Mouse (Mus musculus): Measurements from ENCODE around the gene Olfr1221.

DNA sequence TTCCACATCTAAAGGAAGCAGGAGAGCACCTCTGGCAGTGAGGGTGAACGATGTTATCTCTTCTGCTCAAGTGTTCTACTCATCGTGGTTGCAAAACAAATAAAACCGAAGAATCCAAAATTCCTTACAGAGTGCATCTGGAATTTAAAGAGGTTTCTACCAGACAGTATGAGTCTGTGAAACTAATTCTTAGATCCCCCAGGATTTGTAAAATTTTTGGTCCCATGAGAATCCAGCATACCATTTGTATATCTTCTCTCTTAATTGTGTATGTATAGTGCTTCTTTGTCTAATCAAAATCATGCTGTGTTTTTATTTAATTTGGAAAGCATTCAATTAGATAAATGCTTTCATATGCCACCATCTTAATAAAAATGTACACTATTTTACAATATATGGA, 15.9 kb upstream of the Olfr1221 start, which contains the start of gene Olfr1222:
- TF ChIP-seq POLR2A (IDR thresholded peaks at IDR 0.05; ENCODE audit: low read depth, low read length): no peak
- TF ChIP-seq CTCF (IDR thresholded peaks at IDR 0.05; ENCODE audit: extremely low read depth, insufficient read depth, insufficient read length, insufficient replicate concordance): no peak

Measured in spleen, adult 2 months (tissue).